Mouse (Mus musculus): ENCODE measurements around the gene Atxn7. TPM values are rescaled to one million over a fixed set of nuclear protein-coding genes. Genes with fewer than 3 reads are reported as not detected.
A peak's percentile ranks its signal among the peaks of the same experiment; 100 is the strongest.
"Not testable (repeated sequence)": the region's sequence is repeated elsewhere in the genome, so short reads cannot be mapped to it uniquely, and the experiment has no call there.

The Atxn7 gene
- total RNA-seq, 1 experiment from 2014 or later, result 25.4 TPM

- ATAC-seq (replicated peaks in 1 of 2; ENCODE audit: insufficient read depth in 1 of 2, low FRiP score in 2 of 2, low TSS enrichment in 1 of 2, low read depth in 1 of 2, poor library complexity in 2 of 2, severe bottlenecking in 2 of 2), result peak in 1 of 2 experiments; percentile 26; a peak in 1 of 4 replicates
Measured at GRCm38 (mm10) chr14:14030621-14031020, 69.4 kb downstream of the Atxn7 start.

DNA sequence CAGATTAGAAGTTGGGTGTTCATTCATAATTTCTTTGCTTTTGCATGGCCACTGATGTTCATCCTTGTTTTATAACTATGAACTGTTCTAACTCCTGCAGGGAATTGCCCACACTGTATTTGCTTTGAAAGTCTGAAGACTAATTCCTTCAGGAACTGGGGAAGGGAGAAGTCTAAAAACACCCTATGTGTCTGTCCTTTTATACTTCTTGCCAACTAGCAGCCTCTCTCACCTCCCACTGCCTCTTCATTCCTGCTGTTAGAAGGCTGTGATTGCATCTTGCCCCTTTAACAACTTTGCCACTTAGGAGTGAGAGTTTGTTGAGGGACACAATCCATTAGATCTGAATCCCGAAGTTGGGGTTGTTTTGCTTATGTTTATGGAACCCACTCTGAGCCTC lies 71.6 kb downstream of the Atxn7 start:
- ATAC-seq (replicated peaks in 1 of 2; ENCODE audit: insufficient read depth in 1 of 2, low FRiP score in 2 of 2, low TSS enrichment in 1 of 2, low read depth in 1 of 2, poor library complexity in 2 of 2, severe bottlenecking in 2 of 2), result no peak

DNA sequence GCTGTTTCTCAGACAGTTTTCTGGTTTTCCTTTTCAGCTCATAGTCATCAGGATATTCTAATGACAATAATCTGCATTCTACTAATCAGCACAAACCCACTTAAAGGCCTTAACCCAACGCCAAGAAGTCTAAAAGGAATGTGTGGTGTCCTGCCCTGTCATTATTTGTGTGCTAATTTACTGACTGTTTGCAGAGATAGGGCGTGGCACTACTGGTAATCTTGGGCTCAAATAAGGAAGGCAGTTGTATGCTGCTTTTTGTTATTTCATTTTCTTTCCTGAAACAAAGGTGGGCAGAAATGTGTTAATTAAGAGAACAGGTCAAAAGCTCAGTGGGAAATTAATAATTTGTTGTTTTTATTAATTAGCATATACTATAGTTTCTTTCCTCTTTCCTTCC lies 75.1 kb downstream of the Atxn7 start:
- no peak; a peak in 1 of 4 replicates for ATAC-seq (replicated peaks in 1 of 2; ENCODE audit: insufficient read depth in 1 of 2, low FRiP score in 2 of 2, low TSS enrichment in 1 of 2, low read depth in 1 of 2, poor library complexity in 2 of 2, severe bottlenecking in 2 of 2)

DNA sequence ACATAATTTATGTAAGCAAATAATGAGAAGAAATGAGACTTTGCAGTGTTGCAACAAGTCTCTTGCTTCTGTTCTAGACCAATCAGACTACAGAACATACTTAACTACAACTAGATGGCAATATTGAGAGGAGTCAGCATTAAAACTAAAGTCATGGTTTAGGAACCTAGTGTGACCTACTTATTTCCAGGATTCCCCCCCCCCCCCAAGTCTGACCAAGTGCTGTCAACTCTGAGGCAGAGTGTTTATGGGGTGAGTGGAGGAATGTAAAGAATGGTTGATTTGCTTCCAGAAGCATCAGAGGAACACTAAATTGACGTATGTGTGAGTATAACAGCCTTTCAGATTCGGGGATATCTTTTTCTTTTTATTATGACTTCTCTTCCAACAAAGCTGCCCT lies 77.0 kb downstream of the Atxn7 start:
- ATAC-seq (replicated peaks in 1 of 2; ENCODE audit: insufficient read depth in 1 of 2, low FRiP score in 2 of 2, low TSS enrichment in 1 of 2, low read depth in 1 of 2, poor library complexity in 2 of 2, severe bottlenecking in 2 of 2), result no peak

DNA sequence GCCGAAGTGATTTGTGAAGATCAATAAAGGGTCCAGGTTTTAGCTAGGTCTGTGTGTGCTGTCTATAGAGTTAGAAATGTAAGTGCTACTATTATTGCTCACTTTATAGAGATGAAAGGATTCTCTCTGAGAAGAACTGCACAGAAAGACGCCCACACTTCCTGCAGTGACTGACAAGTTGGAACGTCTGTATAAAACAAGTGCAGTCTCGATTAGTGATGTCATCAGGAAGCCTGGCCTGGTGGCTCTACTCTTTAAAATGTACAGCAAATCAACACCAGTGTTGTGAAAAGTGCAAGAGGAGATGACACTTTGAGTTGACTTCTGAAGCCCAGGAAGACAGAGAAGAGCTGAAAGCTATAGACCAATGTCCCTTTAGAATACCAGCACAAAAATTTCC lies 81.1 kb downstream of the Atxn7 start:
- no peak for ATAC-seq (replicated peaks in 1 of 2; ENCODE audit: insufficient read depth in 1 of 2, low FRiP score in 2 of 2, low TSS enrichment in 1 of 2, low read depth in 1 of 2, poor library complexity in 2 of 2, severe bottlenecking in 2 of 2)

- ATAC-seq (replicated peaks in 1 of 2; ENCODE audit: insufficient read depth in 1 of 2, low FRiP score in 2 of 2, low TSS enrichment in 1 of 2, low read depth in 1 of 2, poor library complexity in 2 of 2, severe bottlenecking in 2 of 2), result peak; percentile 42 to 75; a peak in 3 of 4 replicates
Measured at GRCm38 (mm10) chr14:14054386-14054785, 93.1 kb downstream of the Atxn7 start.

- not testable (repeated sequence) for ATAC-seq (replicated peaks in 1 of 2; ENCODE audit: insufficient read depth in 1 of 2, low FRiP score in 2 of 2, low TSS enrichment in 1 of 2, low read depth in 1 of 2, poor library complexity in 2 of 2, severe bottlenecking in 2 of 2)
Measured at GRCm38 (mm10) chr14:14059606-14060005, 98.4 kb downstream of the Atxn7 start.

DNA sequence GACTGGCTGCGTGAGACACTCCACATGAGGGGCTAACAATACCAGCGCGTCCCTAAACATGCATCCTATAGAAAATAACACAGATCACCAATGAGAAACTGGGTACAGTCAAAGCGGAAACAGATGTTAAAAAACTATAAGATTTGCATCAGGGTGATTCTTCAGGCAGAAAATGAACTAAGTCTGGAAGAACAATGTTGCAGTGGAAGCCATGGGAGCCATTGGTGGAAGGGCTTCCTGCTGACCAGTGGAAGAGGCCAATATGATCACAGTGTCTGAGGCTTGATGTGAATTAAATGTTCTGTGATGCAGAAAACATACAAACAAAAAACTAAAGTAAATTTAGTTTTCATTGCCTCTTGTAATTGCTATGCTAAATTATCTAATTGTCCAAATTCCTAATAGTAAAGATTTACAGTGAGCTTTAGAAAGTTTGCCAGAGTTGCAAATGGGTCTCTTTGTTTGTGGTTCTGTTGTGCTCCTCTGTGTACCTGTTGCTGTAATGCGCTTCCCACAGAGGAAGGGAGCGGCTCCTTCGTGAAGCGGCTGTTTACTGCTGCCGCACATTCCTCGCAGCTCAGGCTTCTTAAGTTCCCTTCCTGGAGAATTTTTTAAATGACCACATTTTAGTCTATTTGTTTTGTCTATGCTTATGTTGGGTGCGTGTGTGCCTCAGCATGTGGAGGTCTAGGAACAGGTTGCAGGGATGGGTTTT lies 101.4 kb downstream of the Atxn7 start:
- ATAC-seq (replicated peaks in 1 of 2; ENCODE audit: insufficient read depth in 1 of 2, low FRiP score in 2 of 2, low TSS enrichment in 1 of 2, low read depth in 1 of 2, poor library complexity in 2 of 2, severe bottlenecking in 2 of 2), result no peak

GRCm38 (mm10) chr14:14063382-14063781 lies 102.1 kb downstream of the Atxn7 start:
- ATAC-seq (replicated peaks in 1 of 2; ENCODE audit: insufficient read depth in 1 of 2, low FRiP score in 2 of 2, low TSS enrichment in 1 of 2, low read depth in 1 of 2, poor library complexity in 2 of 2, severe bottlenecking in 2 of 2), result no peak

DNA sequence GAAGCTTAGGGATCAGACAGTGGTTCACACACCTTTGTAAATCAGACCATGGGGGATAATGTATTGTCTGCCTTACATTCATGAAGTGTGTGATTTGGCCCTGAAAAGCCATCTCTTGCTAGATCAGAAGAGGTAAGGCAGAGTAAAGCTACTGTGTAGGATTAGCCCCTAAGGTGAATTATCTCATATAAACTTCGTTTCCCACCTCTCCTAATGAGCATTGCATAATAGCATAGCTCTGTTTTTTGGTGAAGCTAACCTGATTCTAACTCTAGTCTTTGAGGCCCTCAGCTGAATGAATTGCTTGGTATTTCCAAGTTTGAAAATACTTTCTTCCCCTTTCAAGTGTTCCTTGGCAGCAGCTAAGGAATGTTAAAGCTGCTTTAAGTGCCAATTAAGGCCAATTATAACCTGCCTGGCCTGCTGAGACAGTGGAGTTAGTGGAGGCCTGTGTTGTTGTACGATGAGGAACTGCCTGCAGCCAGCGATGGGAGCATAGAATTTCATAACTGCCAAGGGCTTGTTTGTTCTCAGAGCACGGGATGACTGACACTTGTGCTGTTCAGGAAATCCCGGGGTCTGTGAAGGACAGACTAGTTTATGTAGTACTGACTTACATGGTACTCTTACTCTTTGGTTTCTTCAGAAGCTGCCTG lies 103.4 kb downstream of the Atxn7 start:
- ATAC-seq (replicated peaks in 1 of 2; ENCODE audit: insufficient read depth in 1 of 2, low FRiP score in 2 of 2, low TSS enrichment in 1 of 2, low read depth in 1 of 2, poor library complexity in 2 of 2, severe bottlenecking in 2 of 2), result peak; percentile 44 to 65

DNA sequence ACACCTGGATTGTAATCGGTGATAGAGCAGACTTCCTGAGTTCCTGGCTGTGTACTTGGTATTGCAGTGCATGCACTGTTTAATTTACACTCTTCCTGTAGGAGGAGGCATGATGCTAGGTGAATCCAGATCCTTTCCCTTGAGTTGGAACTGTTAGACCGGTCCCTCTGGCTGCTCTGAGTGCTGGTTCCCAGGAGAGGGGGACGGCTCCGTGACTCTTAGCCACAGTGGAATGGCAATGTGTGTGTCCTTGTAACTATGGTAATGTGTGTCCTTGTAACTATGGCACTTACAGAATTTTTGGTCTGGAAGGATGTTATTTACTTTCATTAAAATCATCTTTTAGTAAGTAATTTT lies 103.9 kb downstream of the Atxn7 start:
- ATAC-seq (replicated peaks in 1 of 2; ENCODE audit: insufficient read depth in 1 of 2, low FRiP score in 2 of 2, low TSS enrichment in 1 of 2, low read depth in 1 of 2, poor library complexity in 2 of 2, severe bottlenecking in 2 of 2), result no peak; a peak in 1 of 4 replicates

- no peak for ATAC-seq (replicated peaks in 1 of 2; ENCODE audit: insufficient read depth in 1 of 2, low FRiP score in 2 of 2, low TSS enrichment in 1 of 2, low read depth in 1 of 2, poor library complexity in 2 of 2, severe bottlenecking in 2 of 2)
Measured at GRCm38 (mm10) chr14:14066241-14066640, 105.0 kb downstream of the Atxn7 start.

- ATAC-seq (replicated peaks in 1 of 2; ENCODE audit: insufficient read depth in 1 of 2, low FRiP score in 2 of 2, low TSS enrichment in 1 of 2, low read depth in 1 of 2, poor library complexity in 2 of 2, severe bottlenecking in 2 of 2), result peak; percentile 51 to 80
Measured at GRCm38 (mm10) chr14:14067648-14068472, 106.6 kb downstream of the Atxn7 start.

DNA sequence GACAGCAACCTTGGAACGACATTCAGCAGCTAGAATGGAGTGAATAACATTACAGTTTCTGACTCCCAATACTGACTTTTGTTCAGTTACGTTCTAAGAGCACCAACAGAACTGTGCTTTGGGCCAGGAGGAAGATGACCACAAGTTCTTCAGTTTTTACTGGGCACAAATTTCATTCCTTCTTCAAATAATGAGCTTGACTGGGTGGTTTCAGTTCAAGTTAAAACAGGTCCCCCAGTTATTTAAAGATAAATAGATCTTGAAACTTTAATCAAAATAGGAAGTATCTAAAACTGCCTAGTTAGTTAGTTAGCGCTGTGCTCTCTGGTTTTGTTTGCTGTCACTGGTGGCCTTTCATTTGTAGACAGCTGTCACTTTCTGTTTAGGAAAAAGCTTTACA lies 107.3 kb downstream of the Atxn7 start:
- ATAC-seq (replicated peaks in 1 of 2; ENCODE audit: insufficient read depth in 1 of 2, low FRiP score in 2 of 2, low TSS enrichment in 1 of 2, low read depth in 1 of 2, poor library complexity in 2 of 2, severe bottlenecking in 2 of 2), result peak in 1 of 2 experiments; percentile 1; a peak in 1 of 4 replicates

GRCm38 (mm10) chr14:14070541-14071315 lies 109.5 kb downstream of the Atxn7 start:
- no peak for ATAC-seq (replicated peaks in 1 of 2; ENCODE audit: insufficient read depth in 1 of 2, low FRiP score in 2 of 2, low TSS enrichment in 1 of 2, low read depth in 1 of 2, poor library complexity in 2 of 2, severe bottlenecking in 2 of 2)

DNA sequence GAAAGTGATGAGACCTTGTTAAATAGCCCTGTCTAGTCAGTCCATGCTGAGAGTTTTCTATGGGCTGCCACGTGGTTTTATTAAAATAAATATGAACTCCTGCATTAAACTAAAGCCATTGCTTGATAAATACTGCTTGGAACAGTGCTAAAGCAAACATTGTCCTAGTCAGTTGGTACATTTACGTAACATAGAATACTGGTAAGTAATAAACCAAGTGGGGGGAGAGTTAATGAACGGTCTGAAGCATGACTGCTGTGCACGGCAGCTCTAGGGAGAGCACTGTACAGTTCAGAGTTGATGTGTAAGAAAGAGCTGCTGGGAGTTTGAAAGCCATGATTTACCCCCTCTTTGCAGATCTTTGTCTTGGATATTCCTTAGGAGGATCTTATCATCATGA lies 110.2 kb downstream of the Atxn7 start:
- no peak for ATAC-seq (replicated peaks in 1 of 2; ENCODE audit: insufficient read depth in 1 of 2, low FRiP score in 2 of 2, low TSS enrichment in 1 of 2, low read depth in 1 of 2, poor library complexity in 2 of 2, severe bottlenecking in 2 of 2)

DNA sequence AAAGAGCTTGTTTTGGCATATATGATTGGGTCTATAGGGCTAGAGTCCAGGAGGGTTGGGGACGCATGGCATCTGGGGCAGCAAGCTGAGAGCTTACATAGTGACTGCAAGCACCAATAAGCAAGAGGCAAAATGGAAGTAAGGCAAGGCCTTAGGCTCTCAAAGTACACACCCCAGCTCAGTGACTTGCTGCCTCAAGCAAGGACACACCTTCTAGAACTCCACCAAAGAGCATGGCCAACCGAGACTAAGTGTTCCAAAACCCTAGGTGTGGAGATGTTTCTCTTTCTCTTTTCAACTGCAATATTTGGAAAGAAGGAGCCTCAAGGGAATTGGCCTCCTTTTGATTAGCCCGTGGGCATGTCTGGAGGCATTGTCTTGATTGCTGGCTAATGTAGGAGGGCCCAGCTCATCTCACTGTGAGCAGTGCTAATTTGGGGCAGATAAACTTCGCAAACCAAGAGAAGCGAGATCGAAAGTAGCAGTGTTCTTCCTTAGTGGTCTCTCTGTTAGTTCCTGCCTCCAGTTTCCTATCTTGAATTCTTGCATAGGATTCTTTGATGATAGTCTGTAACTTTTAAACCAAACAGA lies 119.5 kb downstream of the Atxn7 start:
- ATAC-seq (replicated peaks in 1 of 2; ENCODE audit: insufficient read depth in 1 of 2, low FRiP score in 2 of 2, low TSS enrichment in 1 of 2, low read depth in 1 of 2, poor library complexity in 2 of 2, severe bottlenecking in 2 of 2), result peak in 1 of 2 experiments; percentile 21; a peak in 1 of 4 replicates
